Mouse (Mus musculus) midbrain, postnatal 0 days (tissue): ENCODE data around the gene Gse1. TPM values are rescaled to one million over a fixed set of nuclear protein-coding genes. Genes with fewer than 3 reads are reported as not detected.

Experiments
- ATAC-seq: fragments of 200-750 bp; cut with Nextera tagmentation; 2 replicates; pipeline ENCODE4 v1.8.0; 2017; ENCODE audit warnings: moderate number of reproducible peaks, mild to moderate bottlenecking, moderate TSS enrichment, moderate library complexity; ENCODE audit not compliant: low FRiP score
- DNase-seq: peaks from one replicate; pipeline ENCODE4 v3.0.0-alpha.2; 2015; ENCODE audit warnings: low spot score
- H3K27ac ChIP-seq: fragments of 300-500 bp; sonication (generic); 2 replicates; pipeline ENCODE4 v1.5.1; 2014; ENCODE audit warnings: low read depth, mild to moderate bottlenecking, low read length, mixed read lengths
- H3K27me3 ChIP-seq: fragments of 300-500 bp; sonication (generic); 2 replicates; pipeline ENCODE4 v1.6.1; 2014; ENCODE audit warnings: low read length, control low read depth, mixed read lengths; ENCODE audit not compliant: insufficient read depth
- H3K36me3 ChIP-seq: fragments of 300-500 bp; sonication (generic); 2 replicates; pipeline ENCODE4 v1.6.1; 2014; ENCODE audit warnings: low read length, control low read depth, mixed read lengths; ENCODE audit not compliant: insufficient read depth
- H3K4me1 ChIP-seq: fragments of 300-500 bp; sonication (generic); 2 replicates; pipeline ENCODE4 v1.6.1; 2014; ENCODE audit warnings: mild to moderate bottlenecking, control low read depth, antibody characterized with exemption, low read length, mixed read lengths; ENCODE audit not compliant: insufficient read depth
- H3K4me2 ChIP-seq: fragments of 300-500 bp; sonication (generic); 2 replicates; pipeline ENCODE4 v1.6.1; 2014; ENCODE audit warnings: low read depth, mild to moderate bottlenecking, low read length, mixed read lengths; ENCODE audit not compliant: poor library complexity, severe bottlenecking
- H3K4me3 ChIP-seq: fragments of 300-500 bp; sonication (generic); 2 replicates; pipeline ENCODE4 v1.5.1; 2014; ENCODE audit warnings: low read depth, mild to moderate bottlenecking, low read length, moderate library complexity
- H3K9ac ChIP-seq: fragments of 300-500 bp; sonication (generic); replicated peaks from 2 replicates; pipeline ENCODE4 v1.6.1; 2014; ENCODE audit warnings: mild to moderate bottlenecking, low read length, moderate library complexity, mixed read lengths; ENCODE audit not compliant: poor library complexity, severe bottlenecking
- H3K9me3 ChIP-seq: fragments of 300-500 bp; sonication (generic); 2 replicates; pipeline ENCODE4 v1.6.1; 2016; ENCODE audit warnings: low read length, control low read depth
- CTCF ChIP-seq: IDR thresholded peaks from 2 replicates; pipeline ENCODE4 v1.5.1; 2016; ENCODE audit warnings: antibody characterized with exemption, mild to moderate bottlenecking
- WGBS: fragments of 180-500 bp; shearing (Covaris S2); extraction: QIAGEN DNeasy Blood & Tissue Kit; methylation state at CpG from one replicate; pipeline ENCODE4 v1.1.7; 2014; 5-methylcytosine and 5-hydroxymethylcytosine counted together
- polyA plus RNA-seq: library from polyadenylated mRNA; unstranded; fragments of >200 nt; fragmentation: Nextera tagmentation; extraction: Ambion mirVana; gene quantifications from 2 replicates; pipeline ENCODE4 v1.2.1, GENCODE M21; 2015
- total RNA-seq: library from RNA; depleted of rRNA; stranded (reverse); fragments of >200 nt; gene quantifications from 2 replicates; pipeline ENCODE4 v1.2.3, GENCODE M21; 2014

Gse1 gene
- total and polyA plus RNA-seq, 2 experiments from 2014 or later = 12.4 to 51.3 TPM

DNA sequence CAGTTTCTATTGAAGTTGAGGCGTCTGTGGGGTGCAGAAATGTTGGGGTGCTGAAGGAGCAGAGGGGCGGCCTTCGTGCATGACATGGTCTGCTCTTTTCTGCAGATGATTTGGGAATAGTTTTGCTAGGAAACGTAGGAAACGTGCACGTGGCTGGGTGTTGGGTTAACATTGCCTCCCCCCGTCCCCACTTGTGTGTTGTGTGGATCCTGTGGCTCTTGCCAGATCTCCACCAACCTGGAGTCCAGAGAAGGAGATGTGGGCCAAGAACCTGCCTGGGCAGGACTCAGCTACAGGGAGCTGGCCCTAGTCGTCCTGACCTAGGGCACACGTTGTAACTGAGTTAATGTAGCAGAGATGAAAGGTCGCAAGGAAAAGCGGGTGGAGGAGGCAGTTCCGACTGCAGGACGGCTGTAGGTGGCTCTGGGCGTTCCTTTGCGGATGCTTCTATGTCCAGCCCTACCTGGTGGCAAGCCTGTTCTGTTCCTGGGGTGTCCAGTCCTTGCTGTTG is 261.6 kb downstream of the Gse1 start:
- Histone ChIP-seq H3K36me3 (no peaks in the 10 kb centered on the region), H3K4me1 (peaks cover 40% of the 10 kb centered on the region), H3K27ac (peak overlapping the region; percentile 98; the same call in 1 of the 2 replicates), H3K4me2 (peak overlapping the region; percentile 97), H3K9ac (peak overlapping the region; percentile 92), H3K9me3 (no peaks in the 10 kb centered on the region), H3K27me3 (no peaks in the 10 kb centered on the region), H3K4me3 (peak overlapping the region; percentile 90)
- DNase-seq (no peak), ATAC-seq (no peak)
- WGBS = 6% methylated on average over 15 of the region's 15 CpGs
- TF ChIP-seq CTCF = no peak

DNA sequence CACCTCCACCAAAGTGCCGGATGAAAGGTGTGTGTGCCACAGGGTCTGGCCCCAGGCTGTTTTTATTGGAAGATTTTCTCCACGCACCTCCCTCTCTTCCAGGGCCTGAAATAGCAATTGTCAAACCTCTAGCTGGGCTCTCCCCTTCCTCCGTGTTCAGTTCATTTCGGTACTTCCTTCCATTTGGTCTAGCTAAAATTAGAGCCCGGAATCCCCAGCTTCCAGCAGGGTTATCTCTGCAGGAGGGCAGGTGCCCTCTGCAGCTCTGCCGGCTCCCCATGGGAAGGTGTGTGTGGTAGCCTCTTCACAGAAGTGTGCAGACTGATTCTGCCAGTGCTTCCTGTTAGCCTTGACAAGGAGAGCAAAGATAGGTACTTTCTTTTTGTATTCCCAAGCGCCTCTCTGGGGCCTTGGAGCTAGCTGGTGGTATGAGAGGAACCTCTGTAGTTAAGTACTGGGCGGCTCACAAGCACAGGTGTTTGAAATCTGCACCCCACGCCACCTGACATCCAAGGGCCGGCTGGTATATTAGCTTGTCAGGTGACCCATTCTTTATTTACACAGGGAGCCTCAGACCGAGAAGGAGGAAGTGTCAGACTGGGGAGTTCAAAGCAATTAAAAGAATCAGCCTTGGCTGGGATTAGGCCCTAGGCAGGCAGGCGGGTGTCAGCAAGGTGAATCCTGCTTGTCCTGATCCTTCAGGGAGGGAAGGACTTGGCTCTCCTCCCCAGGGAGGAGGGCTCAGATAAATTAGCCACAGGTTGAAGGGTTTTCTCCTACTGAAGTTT is 262.3 kb downstream of the Gse1 start:
- Histone ChIP-seq H3K27me3 (no peaks in the 10 kb centered on the region), H3K36me3 (no peaks in the 10 kb centered on the region), H3K4me3 (peak overlapping the region; percentile 90), H3K9me3 (no peaks in the 10 kb centered on the region), H3K4me2 (peak overlapping the region; percentile 97), H3K4me1 (peaks cover 44% of the 10 kb centered on the region), H3K27ac (peak overlapping the region; percentile 52; the same call in 1 of the 2 replicates), H3K9ac (peak overlapping the region; percentile 92)
- 15% methylated on average over 12 of the region's 12 CpGs for WGBS
- ATAC-seq = no peak
- TF ChIP-seq CTCF = no peak
- DNase-seq = no peak

DNA sequence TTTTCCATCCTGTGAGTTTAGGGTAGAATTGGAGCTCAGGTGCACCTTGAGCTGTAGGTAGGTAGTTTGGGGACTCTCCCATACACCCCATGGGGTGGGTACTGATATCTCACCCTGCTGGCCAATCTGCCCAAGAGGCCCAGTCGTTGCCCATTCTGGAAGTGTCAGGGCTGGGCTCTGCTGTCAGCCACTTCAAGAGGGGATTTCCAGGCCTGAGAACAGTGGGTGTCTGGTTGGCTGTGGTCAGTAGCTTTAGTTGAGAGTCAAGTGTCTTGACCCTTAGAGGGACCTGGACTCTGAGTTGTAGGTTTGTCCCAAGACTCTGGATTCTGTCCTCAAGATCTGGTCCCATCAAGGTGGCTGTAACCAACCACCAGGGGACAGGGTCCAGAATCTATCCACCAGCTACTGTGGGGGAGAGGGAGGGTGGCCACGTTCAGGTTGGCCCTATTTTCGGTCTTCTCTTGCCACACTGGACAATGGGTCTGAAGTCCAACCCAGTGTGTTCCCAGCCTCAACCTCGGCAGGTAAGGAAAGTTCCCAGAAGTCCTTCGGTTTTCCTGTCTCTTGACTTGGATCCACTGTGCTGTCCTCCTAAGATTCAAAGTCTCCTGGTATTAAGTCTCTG is 263.0 kb downstream of the Gse1 start:
- ATAC-seq (no peak), DNase-seq (no peak)
- TF ChIP-seq CTCF = peak; percentile 34
- Histone ChIP-seq H3K9me3 (no peaks in the 10 kb centered on the region), H3K36me3 (no peaks in the 10 kb centered on the region), H3K4me1 (peaks cover 39% of the 10 kb centered on the region), H3K9ac (peak overlapping the region; percentile 92; the same call in 1 of the 2 replicates), H3K4me3 (peak overlapping the region; percentile 90), H3K4me2 (peak overlapping the region; percentile 97), H3K27ac (no peak overlapping the region), H3K27me3 (no peaks in the 10 kb centered on the region)
- WGBS = 63% methylated on average over 5 of the region's 5 CpGs

DNA sequence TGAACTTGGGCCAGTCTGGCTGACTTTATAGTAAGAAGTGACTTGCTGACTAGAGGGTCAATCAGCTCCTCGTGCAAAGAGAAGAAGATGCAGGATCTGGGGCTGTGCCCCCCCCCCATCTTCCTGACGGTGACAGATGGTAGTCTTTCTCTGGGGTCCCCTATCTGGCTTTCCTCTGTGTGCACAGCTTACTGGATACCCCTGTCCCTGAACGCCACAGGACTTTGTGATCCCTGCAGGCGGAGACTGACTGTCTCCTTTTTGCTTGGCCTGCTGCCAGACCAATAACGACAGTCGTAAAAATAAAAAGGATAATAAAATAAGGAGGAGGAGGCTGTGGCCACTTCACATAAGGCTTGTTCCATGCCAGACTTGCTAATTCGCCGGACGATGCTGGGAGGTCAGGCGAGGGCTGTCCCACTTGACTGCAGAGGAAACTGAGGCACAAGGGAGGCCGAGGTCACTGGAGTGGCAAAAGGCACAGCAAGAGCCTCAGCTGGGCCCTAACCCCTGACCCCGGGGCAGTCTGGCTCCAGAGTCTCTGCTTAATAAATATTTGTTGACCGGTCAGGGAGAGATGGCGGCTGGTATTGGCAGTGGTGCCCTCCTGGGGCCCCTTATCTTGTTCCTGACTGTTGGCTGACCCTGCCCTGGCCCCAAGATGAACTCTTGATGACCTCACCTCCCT is 264.1 kb downstream of the Gse1 start:
- no peak for DNase-seq
- H3K4me3 ChIP-seq = peak overlapping the region; percentile 17
- ATAC-seq = no peak

DNA sequence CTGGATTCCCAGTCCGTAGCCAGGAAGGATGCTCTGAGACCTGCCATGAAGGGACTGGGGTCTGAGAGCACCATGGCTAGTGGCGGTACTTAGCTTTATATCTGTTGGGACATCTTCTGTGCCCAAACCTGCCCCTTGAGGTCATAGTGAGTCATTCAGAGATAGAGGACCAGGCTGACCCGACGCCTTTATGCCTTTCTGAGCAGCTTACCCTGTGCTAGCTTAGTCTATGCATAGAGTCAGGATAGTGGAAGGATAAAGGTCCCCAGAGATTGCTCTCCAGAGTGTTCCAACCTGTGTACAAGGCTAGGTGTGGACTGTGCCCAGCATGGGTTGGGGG is 264.6 kb downstream of the Gse1 start:
- no peaks in the 10 kb centered on the region for H3K36me3 ChIP-seq
- TF ChIP-seq CTCF = no peak
- ATAC-seq (no peak), DNase-seq (no peak)
- WGBS = 66% methylated on average over 4 of the region's 4 CpGs
- no peaks in the 10 kb centered on the region for H3K27me3 ChIP-seq
- H3K4me2 ChIP-seq = peak overlapping the region; percentile 97
- no peak overlapping the region for H3K9ac ChIP-seq
- peak overlapping the region; percentile 17; the same call in 1 of the 2 replicates for H3K4me3 ChIP-seq
- no peak overlapping the region for H3K27ac ChIP-seq
- H3K9me3 ChIP-seq = no peaks in the 10 kb centered on the region
- peaks cover 47% of the 10 kb centered on the region for H3K4me1 ChIP-seq

More for the DNA sequence above, 264.1 kb downstream of the Gse1 start:
- Histone ChIP-seq H3K27me3 (no peaks in the 10 kb centered on the region), H3K27ac (no peak overlapping the region), H3K4me2 (peak overlapping the region; percentile 97), H3K9ac (no peak overlapping the region), H3K4me1 (peaks cover 42% of the 10 kb centered on the region; the same call in 1 of the 2 replicates), H3K36me3 (no peaks in the 10 kb centered on the region), H3K9me3 (no peaks in the 10 kb centered on the region)
- TF ChIP-seq CTCF = no peak
- WGBS = 37% methylated on average over 14 of the region's 14 CpGs
